Mouse (Mus musculus) heart, embryonic 15.5 days (tissue): Measurements from ENCODE around the gene Zfp958. TPM values are rescaled to one million over a fixed set of nuclear protein-coding genes. Genes with fewer than 3 reads are reported as not detected.

Experiments used
- ATAC-seq: fragments of 200-750 bp; cut with Nextera tagmentation; replicated peaks from 2 replicates; pipeline ENCODE4 v1.8.0; 2017; ENCODE audit warnings: low read depth, moderate TSS enrichment; ENCODE audit not compliant: insufficient number of reproducible peaks, insufficient read depth, low FRiP score
- H3K27ac ChIP-seq: fragments of 300-500 bp; sonication (generic); 2 replicates; pipeline ENCODE4 v1.5.1; 2015; ENCODE audit warnings: mild to moderate bottlenecking, inconsistent platforms
- H3K27me3 ChIP-seq: fragments of 300-500 bp; sonication (generic); 2 replicates; pipeline ENCODE4 v1.6.1; 2015; ENCODE audit warnings: inconsistent platforms
- H3K36me3 ChIP-seq: fragments of 300-500 bp; sonication (generic); 2 replicates; pipeline ENCODE4 v1.6.1; 2015; ENCODE audit warnings: mild to moderate bottlenecking, inconsistent platforms
- H3K4me1 ChIP-seq: fragments of 300-500 bp; sonication (generic); replicated peaks from 2 replicates; pipeline ENCODE4 v1.6.1; 2015; ENCODE audit warnings: inconsistent platforms
- H3K4me2 ChIP-seq: fragments of 300-500 bp; sonication (generic); 2 replicates; pipeline ENCODE4 v1.6.1; 2015; ENCODE audit warnings: inconsistent platforms, mild to moderate bottlenecking, moderate library complexity
- H3K4me3 ChIP-seq: fragments of 300-500 bp; sonication (generic); 2 replicates; pipeline ENCODE4 v1.5.1; 2015; ENCODE audit warnings: mild to moderate bottlenecking, inconsistent platforms
- H3K9ac ChIP-seq: fragments of 300-500 bp; sonication (generic); 2 replicates; pipeline ENCODE4 v1.6.1; 2015; ENCODE audit warnings: mild to moderate bottlenecking, inconsistent platforms
- H3K9me3 ChIP-seq: fragments of 300-500 bp; sonication (generic); replicated peaks from 2 replicates; pipeline ENCODE4 v1.6.1; 2016; ENCODE audit warnings: inconsistent platforms
- WGBS: fragments of 180-500 bp; shearing (Covaris S2); methylation state at CpG from one replicate; pipeline ENCODE4 v1.1.7; 2015; ENCODE audit warnings: mixed read lengths; 5-methylcytosine and 5-hydroxymethylcytosine counted together
- polyA plus RNA-seq: library from polyadenylated mRNA; unstranded; fragments of >200 nt; fragmentation: Nextera tagmentation; extraction: Ambion mirVana; gene quantifications from 2 replicates; pipeline ENCODE4 v1.2.1, GENCODE M21; 2015

Zfp958 gene
- polyA plus RNA-seq, 1 experiment from 2014 or later: 8.3 TPM

GRCm38 (mm10) chr8:4656536-4656935 is 43.6 kb downstream of the Zfp958 start:
- ATAC-seq: no peak
- H3K4me3 ChIP-seq: no peak overlapping the region
- 76% methylated on average over 7 of the region's 7 CpGs for WGBS

GRCm38 (mm10) chr8:4675191-4676003 is 62.4 kb downstream of the Zfp958 start:
- Histone ChIP-seq H3K4me1 (peaks cover 3% of the 10 kb centered on the region; the same call in 1 of the 2 replicates), H3K4me2 (no peak overlapping the region), H3K27me3 (no peaks in the 10 kb centered on the region), H3K4me3 (no peak overlapping the region), H3K9me3 (peaks cover 5% of the 10 kb centered on the region; the same call in 1 of the 2 replicates), H3K36me3 (no peaks in the 10 kb centered on the region), H3K9ac (no peak overlapping the region), H3K27ac (no peak overlapping the region)
- no peak for ATAC-seq
- WGBS: 76% methylated on average over 17 of the region's 17 CpGs

More at GRCm38 (mm10) chr8:4656536-4656935, 43.6 kb downstream of the Zfp958 start:
- Histone ChIP-seq H3K9me3 (no peaks in the 10 kb centered on the region), H3K27ac (no peak overlapping the region), H3K36me3 (no peaks in the 10 kb centered on the region), H3K4me2 (no peak overlapping the region), H3K4me1 (no peaks in the 10 kb centered on the region), H3K9ac (no peak overlapping the region), H3K27me3 (no peaks in the 10 kb centered on the region)

GRCm38 (mm10) chr8:4676586-4676985 is 63.6 kb downstream of the Zfp958 start:
- peak overlapping the region; percentile 98; the same call in 1 of the 2 replicates for H3K27ac ChIP-seq

GRCm38 (mm10) chr8:4677265-4678217 is 64.6 kb downstream of the Zfp958 start:
- Histone ChIP-seq H3K27ac (peak overlapping the region; percentile 98), H3K4me2 (peak overlapping the region; percentile 74), H3K9ac (peak overlapping the region; percentile 73), H3K4me1 (peaks cover 3% of the 10 kb centered on the region; the same call in 1 of the 2 replicates), H3K9me3 (no peaks in the 10 kb centered on the region), H3K4me3 (peak overlapping the region; percentile 83), H3K27me3 (no peaks in the 10 kb centered on the region), H3K36me3 (no peaks in the 10 kb centered on the region)
- peak; percentile 94 for ATAC-seq
- under 1% methylated on average over 72 of the region's 72 CpGs for WGBS

More at GRCm38 (mm10) chr8:4676586-4676985, 63.6 kb downstream of the Zfp958 start:
- Histone ChIP-seq H3K36me3 (no peaks in the 10 kb centered on the region), H3K4me1 (peaks cover 3% of the 10 kb centered on the region; the same call in 1 of the 2 replicates), H3K9ac (no peak overlapping the region), H3K4me2 (peak overlapping the region; percentile 74), H3K4me3 (peak overlapping the region; percentile 83; the same call in 1 of the 2 replicates), H3K9me3 (no peaks in the 10 kb centered on the region), H3K27me3 (no peaks in the 10 kb centered on the region)
- 82% methylated on average over 7 of the region's 7 CpGs for WGBS
- ATAC-seq: no peak

- Histone ChIP-seq H3K36me3 (no peaks in the 10 kb centered on the region), H3K4me1 (peaks cover 3% of the 10 kb centered on the region; the same call in 1 of the 2 replicates), H3K9me3 (no peaks in the 10 kb centered on the region), H3K4me3 (peak overlapping the region; percentile 83), H3K4me2 (peak overlapping the region; percentile 74), H3K9ac (peak overlapping the region; percentile 57), H3K27ac (peak overlapping the region; percentile 98), H3K27me3 (no peaks in the 10 kb centered on the region)
- under 1% methylated on average over 37 of the region's 37 CpGs for WGBS
- peak; percentile 53 for ATAC-seq
Observed at GRCm38 (mm10) chr8:4678218-4678907, 65.4 kb downstream of the Zfp958 start.

- 79% methylated on average over 8 of the region's 8 CpGs for WGBS
- Histone ChIP-seq H3K36me3 (no peaks in the 10 kb centered on the region), H3K4me2 (peak overlapping the region; percentile 74), H3K4me3 (peak overlapping the region; percentile 83), H3K9me3 (no peaks in the 10 kb centered on the region), H3K9ac (no peak overlapping the region), H3K27me3 (no peaks in the 10 kb centered on the region), H3K27ac (peak overlapping the region; percentile 98), H3K4me1 (peaks cover 3% of the 10 kb centered on the region; the same call in 1 of the 2 replicates)
- no peak for ATAC-seq
Observed at GRCm38 (mm10) chr8:4678908-4679545, 66.1 kb downstream of the Zfp958 start.

- H3K9me3 ChIP-seq: no peaks in the 10 kb centered on the region
- H3K27ac ChIP-seq: no peak overlapping the region
- peaks cover 3% of the 10 kb centered on the region; the same call in 1 of the 2 replicates for H3K4me1 ChIP-seq
- no peaks in the 10 kb centered on the region for H3K27me3 ChIP-seq
- H3K4me3 ChIP-seq: no peak overlapping the region
- no peaks in the 10 kb centered on the region for H3K36me3 ChIP-seq
- WGBS: 91% methylated on average over 3 of the region's 3 CpGs
- no peak for ATAC-seq
- no peak overlapping the region for H3K9ac ChIP-seq
- no peak overlapping the region for H3K4me2 ChIP-seq
Observed at GRCm38 (mm10) chr8:4679796-4680195, 66.8 kb downstream of the Zfp958 start.

Other genes with a start within 250 kb of the Zfp958 start
- 37.1 and 41.8 TPM in 2 replicates for gene Cers4, start 120.1 kb upstream of the Zfp958 start, polyA plus RNA-seq
- 42.3 and 42.8 TPM in 2 replicates for gene Shcbp1, start 166.4 kb downstream of the Zfp958 start, polyA plus RNA-seq